Mouse (Mus musculus) embryonic facial prominence, embryonic 15.5 days (tissue): Measurements from ENCODE around the gene Pcnx3. TPM values are rescaled to one million over a fixed set of nuclear protein-coding genes. Genes with fewer than 3 reads are reported as not detected.

Source experiments
- ATAC-seq: fragments of 200-750 bp; cut with Nextera tagmentation; 2 replicates; pipeline ENCODE4 v1.8.0; 2017; ENCODE audit warnings: low read depth, moderate TSS enrichment; ENCODE audit not compliant: insufficient number of reproducible peaks, low FRiP score, low TSS enrichment
- H3K27ac ChIP-seq: fragments of 300-500 bp; sonication (generic); replicated peaks from 2 replicates; pipeline ENCODE4 v1.5.1; 2015; ENCODE audit warnings: mild to moderate bottlenecking, inconsistent platforms
- H3K27me3 ChIP-seq: fragments of 300-500 bp; sonication (generic); 2 replicates; pipeline ENCODE4 v1.6.1; 2015; ENCODE audit warnings: inconsistent platforms
- H3K36me3 ChIP-seq: fragments of 300-500 bp; sonication (generic); 2 replicates; pipeline ENCODE4 v1.6.1; 2015; ENCODE audit warnings: mild to moderate bottlenecking, inconsistent platforms
- H3K4me1 ChIP-seq: fragments of 300-500 bp; sonication (generic); 2 replicates; pipeline ENCODE4 v1.6.1; 2015; ENCODE audit warnings: inconsistent platforms
- H3K4me2 ChIP-seq: fragments of 300-500 bp; sonication (generic); replicated peaks from 2 replicates; pipeline ENCODE4 v1.6.1; 2015; ENCODE audit warnings: mild to moderate bottlenecking, inconsistent platforms
- H3K4me3 ChIP-seq: fragments of 300-500 bp; sonication (generic); replicated peaks from 2 replicates; pipeline ENCODE4 v1.5.1; 2015; ENCODE audit warnings: mild to moderate bottlenecking, inconsistent platforms
- H3K9ac ChIP-seq: fragments of 300-500 bp; sonication (generic); 2 replicates; pipeline ENCODE4 v1.6.1; 2015; ENCODE audit warnings: inconsistent platforms
- H3K9me3 ChIP-seq: fragments of 300-500 bp; sonication (generic); replicated peaks from 2 replicates; pipeline ENCODE4 v1.6.1; 2016; ENCODE audit warnings: inconsistent platforms
- WGBS: fragments of 180-500 bp; shearing (Covaris S2); methylation state at CpG from one replicate; pipeline ENCODE4 v1.1.7; 2015; 5-methylcytosine and 5-hydroxymethylcytosine counted together
- polyA plus RNA-seq: library from polyadenylated mRNA; unstranded; fragments of >200 nt; fragmentation: Nextera tagmentation; extraction: Ambion mirVana; gene quantifications from 2 replicates; pipeline ENCODE4 v1.2.1, GENCODE M21; 2015

The Pcnx3 gene
- polyA plus RNA-seq, 1 experiment from 2014 or later = 24.6 TPM

DNA sequence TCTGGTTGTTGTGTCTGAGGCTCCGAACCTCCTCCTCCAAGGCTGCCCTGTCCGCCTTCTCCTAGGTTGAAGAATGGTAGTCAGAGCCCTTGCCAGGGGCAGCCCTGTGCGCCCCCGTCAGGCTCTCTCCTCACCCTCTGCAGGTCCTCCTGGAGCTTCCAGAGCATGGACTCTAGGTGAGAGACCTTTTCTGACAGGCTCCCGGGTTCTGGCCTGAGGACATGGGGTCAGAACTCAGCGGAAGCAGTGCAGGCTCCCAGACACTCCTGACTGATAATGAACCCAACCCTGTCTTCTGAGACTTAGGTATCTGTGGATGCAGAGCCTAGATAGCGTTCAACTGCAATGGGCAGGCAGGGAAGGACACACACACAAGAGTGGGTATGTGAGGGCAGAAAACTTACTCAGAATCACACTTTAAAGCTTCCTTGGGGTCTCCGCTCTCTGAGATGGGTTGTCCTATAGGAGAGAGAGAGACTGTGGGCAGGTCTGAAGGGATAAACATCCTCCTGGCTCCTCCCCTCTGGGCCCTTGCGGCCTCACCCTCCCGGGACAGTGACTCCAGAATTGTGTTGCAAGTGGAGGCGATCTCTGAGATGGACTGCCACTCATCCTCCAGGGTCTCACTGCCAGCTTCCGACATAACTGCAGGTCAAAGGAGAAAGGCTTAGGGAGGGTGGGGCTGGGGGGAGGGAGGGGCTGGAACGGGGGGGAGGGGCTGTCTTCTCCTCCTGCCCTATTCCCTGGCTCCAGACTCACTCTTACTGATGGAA is 37.0 kb downstream of the Pcnx3 start:
- H3K9me3 ChIP-seq = no peaks in the 10 kb centered on the region
- peaks cover 32% of the 10 kb centered on the region for H3K4me1 ChIP-seq
- ATAC-seq = no peak
- no peak overlapping the region for H3K27ac ChIP-seq
- H3K36me3 ChIP-seq = peaks cover 36% of the 10 kb centered on the region
- 63% methylated on average over 13 of the region's 13 CpGs for WGBS
- no peak overlapping the region for H3K4me2 ChIP-seq
- no peak overlapping the region for H3K4me3 ChIP-seq
- peaks cover 25% of the 10 kb centered on the region for H3K27me3 ChIP-seq
- H3K9ac ChIP-seq = no peak overlapping the region

DNA sequence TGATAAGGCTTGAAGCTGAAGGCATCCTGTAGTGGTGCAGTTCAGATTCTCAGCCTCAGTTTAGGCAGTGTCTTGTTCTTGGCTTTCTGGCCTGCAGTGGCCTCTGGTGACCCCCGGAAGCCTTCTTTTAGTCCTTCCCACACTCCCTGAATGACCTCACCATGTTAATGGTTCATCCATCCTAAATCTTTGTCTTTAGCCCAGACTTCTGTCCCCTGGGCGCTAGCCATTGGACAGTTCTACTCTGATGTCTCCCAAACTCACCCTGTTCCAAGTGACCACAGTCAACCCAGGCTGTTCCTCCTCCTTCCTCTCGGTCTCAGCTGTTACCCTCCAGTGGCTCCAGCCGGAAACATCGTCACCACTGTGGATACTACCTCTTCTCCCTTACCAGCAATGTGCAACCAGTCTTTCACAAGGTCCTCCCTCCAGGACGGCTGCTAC is 39.4 kb downstream of the Pcnx3 start:
- H3K9me3 ChIP-seq = no peaks in the 10 kb centered on the region
- peaks cover 59% of the 10 kb centered on the region for H3K36me3 ChIP-seq
- 61% methylated on average over 6 of the region's 6 CpGs for WGBS
- peaks cover 6% of the 10 kb centered on the region; the same call in 1 of the 2 replicates for H3K27me3 ChIP-seq
- no peak for ATAC-seq
- peak overlapping the region; percentile 79 for H3K27ac ChIP-seq
- 0 out of 2 replicates have a peak overlapping the region, but pooled peaks have one; percentile 1 for H3K9ac ChIP-seq
- H3K4me3 ChIP-seq = peak overlapping the region; percentile 31
- peaks cover 22% of the 10 kb centered on the region for H3K4me1 ChIP-seq
- peak overlapping the region; percentile 58 for H3K4me2 ChIP-seq

DNA sequence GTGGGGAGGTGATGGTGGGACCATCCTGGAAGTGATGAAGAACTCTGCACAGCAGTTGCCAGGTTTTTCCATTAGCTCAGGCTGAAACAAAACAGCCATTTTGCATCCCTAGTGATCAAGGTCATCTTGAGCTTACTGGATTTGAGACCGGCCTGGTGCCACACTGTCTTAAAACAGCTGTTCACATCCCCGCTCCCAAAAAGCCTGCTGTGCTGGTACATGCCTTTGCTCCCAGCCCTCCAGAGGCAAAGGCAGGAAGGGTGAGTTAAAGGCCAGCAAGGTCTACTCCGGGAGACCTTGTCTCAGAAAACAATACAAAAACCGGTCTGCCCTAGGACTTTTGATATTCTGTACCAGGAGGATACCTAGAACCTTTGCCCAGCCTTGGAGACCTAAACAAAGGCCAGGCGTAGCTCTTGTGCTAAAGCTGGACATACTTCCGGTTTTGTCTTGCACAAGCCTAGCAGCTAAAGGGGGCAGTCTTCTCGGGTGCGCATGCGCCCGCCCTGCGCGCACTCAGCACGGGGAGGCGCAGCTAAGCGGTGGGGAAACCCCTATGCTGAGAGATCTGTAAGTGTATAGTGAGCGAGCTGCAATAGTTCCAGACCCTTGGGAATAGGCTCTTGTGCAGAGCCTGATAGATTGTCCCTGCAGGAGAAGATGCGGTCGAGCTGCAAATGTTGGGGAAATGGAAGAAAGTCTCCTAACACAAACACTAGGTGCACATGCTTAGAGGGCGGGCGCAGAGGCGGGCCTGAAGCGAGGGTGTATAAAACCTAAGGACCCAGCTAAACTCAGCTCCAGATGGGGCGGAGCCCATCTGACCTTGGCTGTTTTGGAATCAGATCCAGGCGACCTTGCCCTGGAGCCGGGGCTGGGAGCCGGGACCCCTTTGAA is 40.1 kb downstream of the Pcnx3 start:
- 0 out of 2 replicates have a peak overlapping the region, but pooled peaks have one; percentile 1 for H3K9ac ChIP-seq
- H3K9me3 ChIP-seq = no peaks in the 10 kb centered on the region
- peak; percentile 82 for ATAC-seq
- H3K36me3 ChIP-seq = peaks cover 66% of the 10 kb centered on the region
- H3K27me3 ChIP-seq = 0 out of 2 replicates have a peak, but pooled peaks cover 2% of the 10 kb centered on the region
- H3K4me2 ChIP-seq = peak overlapping the region; percentile 58
- 6% methylated on average over 26 of the region's 26 CpGs for WGBS
- H3K27ac ChIP-seq = peak overlapping the region; percentile 79
- peak overlapping the region; percentile 31 for H3K4me3 ChIP-seq
- peaks cover 16% of the 10 kb centered on the region for H3K4me1 ChIP-seq

DNA sequence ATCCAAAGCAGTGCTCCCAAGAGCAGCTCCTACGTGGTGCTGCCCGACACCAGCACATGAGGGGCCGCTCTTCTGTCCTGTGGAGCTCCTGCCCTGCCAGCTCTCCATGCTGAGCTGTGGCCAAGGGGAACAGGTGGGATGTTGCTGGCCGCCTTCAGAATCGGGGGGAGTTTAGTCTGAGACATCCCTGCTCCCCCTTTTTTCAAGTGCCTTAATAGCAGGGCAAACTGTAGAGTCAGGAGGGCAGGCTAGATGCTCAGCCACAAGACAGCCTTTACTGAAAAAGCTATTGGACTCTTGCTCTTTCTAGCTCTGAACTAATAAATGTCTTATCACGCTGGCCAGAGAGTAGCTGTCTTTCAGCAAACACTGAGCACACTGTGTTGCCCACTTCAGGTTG is 40.9 kb downstream of the Pcnx3 start:
- Histone ChIP-seq H3K9ac (no peak overlapping the region), H3K36me3 (peaks cover 70% of the 10 kb centered on the region), H3K4me2 (no peak overlapping the region), H3K4me3 (no peak overlapping the region), H3K27me3 (0 out of 2 replicates have a peak, but pooled peaks cover 2% of the 10 kb centered on the region), H3K4me1 (peaks cover 16% of the 10 kb centered on the region), H3K27ac (0 out of 2 replicates have a peak overlapping the region, but pooled peaks have one; percentile 79), H3K9me3 (no peaks in the 10 kb centered on the region)
- ATAC-seq = no peak
- 95% methylated on average over 6 of the region's 6 CpGs for WGBS

DNA sequence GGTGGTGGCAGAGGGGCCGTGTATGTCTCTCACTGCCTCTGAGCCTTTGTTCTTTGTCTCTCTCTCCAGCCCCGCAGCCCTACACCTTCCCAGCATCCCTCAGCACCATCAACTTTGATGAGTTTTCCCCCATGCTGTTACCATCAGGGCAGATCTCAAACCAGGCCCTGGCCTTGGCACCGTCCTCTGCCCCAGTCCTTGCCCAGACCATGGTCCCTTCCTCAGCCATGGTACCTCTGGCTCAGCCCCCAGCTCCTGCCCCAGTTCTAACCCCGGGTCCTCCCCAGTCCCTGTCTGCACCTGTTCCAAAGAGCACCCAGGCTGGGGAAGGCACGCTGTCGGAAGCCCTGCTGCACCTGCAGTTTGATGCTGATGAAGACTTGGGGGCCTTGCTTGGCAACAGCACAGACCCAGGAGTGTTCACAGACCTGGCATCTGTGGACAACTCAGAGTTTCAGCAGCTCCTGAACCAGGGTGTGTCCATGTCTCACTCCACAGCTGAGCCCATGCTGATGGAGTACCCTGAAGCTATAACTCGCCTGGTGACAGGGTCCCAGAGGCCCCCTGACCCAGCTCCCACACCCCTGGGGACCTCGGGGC is 41.9 kb downstream of the Pcnx3 start:
- Histone ChIP-seq H3K4me2 (no peak overlapping the region), H3K36me3 (peaks cover 72% of the 10 kb centered on the region), H3K27ac (no peak overlapping the region), H3K4me1 (peaks cover 16% of the 10 kb centered on the region), H3K9ac (no peak overlapping the region), H3K4me3 (no peak overlapping the region), H3K9me3 (no peaks in the 10 kb centered on the region), H3K27me3 (no peaks in the 10 kb centered on the region)
- WGBS = 91% methylated on average over 8 of the region's 8 CpGs
- no peak for ATAC-seq

- no peak overlapping the region for H3K4me2 ChIP-seq
- H3K4me3 ChIP-seq = no peak overlapping the region
- H3K9ac ChIP-seq = no peak overlapping the region
- 92% methylated on average over 9 of the region's 9 CpGs for WGBS
- H3K4me1 ChIP-seq = peaks cover 16% of the 10 kb centered on the region
- H3K27ac ChIP-seq = no peak overlapping the region
- no peaks in the 10 kb centered on the region for H3K9me3 ChIP-seq
- no peaks in the 10 kb centered on the region for H3K27me3 ChIP-seq
- peaks cover 75% of the 10 kb centered on the region for H3K36me3 ChIP-seq
- ATAC-seq = no peak
These were observed 43.4 kb downstream of the Pcnx3 start for GRCm38 (mm10) chr19:5645280-5645679.

DNA sequence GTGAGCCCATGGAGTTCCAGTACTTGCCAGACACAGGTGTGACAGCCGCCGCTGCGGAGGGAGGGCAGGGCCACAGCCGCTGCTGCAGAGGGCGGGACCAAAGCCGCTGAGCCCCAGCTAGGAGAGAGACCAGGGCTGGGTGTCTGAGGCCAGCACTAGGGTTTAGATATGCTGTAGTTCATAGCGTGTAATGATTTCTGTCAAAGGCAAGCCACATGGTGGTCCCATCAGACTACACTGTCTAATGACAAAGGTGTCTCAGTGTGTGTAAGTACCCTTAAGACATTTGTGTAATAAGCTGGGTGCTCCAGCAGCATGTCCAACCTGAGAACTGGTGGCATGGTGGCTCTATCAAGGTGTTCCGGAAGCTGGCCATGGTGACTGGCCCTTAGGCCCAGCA is 47.1 kb downstream of the Pcnx3 start:
- Histone ChIP-seq H3K36me3 (peaks cover 78% of the 10 kb centered on the region), H3K9ac (no peak overlapping the region), H3K27me3 (no peaks in the 10 kb centered on the region), H3K4me2 (no peak overlapping the region), H3K4me3 (no peak overlapping the region), H3K9me3 (no peaks in the 10 kb centered on the region), H3K27ac (no peak overlapping the region), H3K4me1 (peaks cover 15% of the 10 kb centered on the region)
- WGBS = 90% methylated on average over 8 of the region's 8 CpGs
- no peak for ATAC-seq

DNA sequence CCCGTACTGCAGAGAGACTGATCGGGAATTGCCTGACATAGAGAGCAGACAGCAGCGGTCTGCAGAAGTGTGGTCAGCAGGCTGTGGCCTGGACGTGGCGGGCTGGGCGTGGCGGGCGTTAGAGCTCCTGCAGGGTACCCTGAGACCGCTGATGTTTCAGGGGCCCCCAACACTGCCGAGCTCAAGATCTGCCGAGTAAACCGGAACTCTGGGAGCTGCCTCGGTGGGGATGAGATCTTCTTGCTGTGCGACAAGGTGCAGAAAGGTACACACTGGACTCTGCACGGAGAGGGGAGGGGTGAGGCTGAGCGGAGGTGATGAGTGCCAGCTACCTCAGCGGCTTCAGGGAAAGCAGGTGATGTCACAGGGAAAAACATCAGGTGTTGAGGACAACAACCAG is 47.7 kb downstream of the Pcnx3 start:
- Histone ChIP-seq H3K4me1 (peaks cover 19% of the 10 kb centered on the region), H3K4me3 (no peak overlapping the region), H3K27me3 (no peaks in the 10 kb centered on the region), H3K27ac (no peak overlapping the region), H3K9me3 (no peaks in the 10 kb centered on the region), H3K36me3 (peaks cover 72% of the 10 kb centered on the region), H3K4me2 (no peak overlapping the region), H3K9ac (no peak overlapping the region)
- WGBS = 92% methylated on average over 17 of the region's 17 CpGs
- ATAC-seq = no peak

GRCm38 (mm10) chr19:5640339-5640738 is 48.4 kb downstream of the Pcnx3 start:
- Histone ChIP-seq H3K4me1 (peaks cover 19% of the 10 kb centered on the region), H3K27ac (no peak overlapping the region), H3K9ac (no peak overlapping the region), H3K9me3 (no peaks in the 10 kb centered on the region), H3K27me3 (no peaks in the 10 kb centered on the region), H3K36me3 (peaks cover 65% of the 10 kb centered on the region), H3K4me3 (no peak overlapping the region), H3K4me2 (no peak overlapping the region)
- WGBS = 79% methylated on average over 9 of the region's 9 CpGs
- no peak for ATAC-seq

DNA sequence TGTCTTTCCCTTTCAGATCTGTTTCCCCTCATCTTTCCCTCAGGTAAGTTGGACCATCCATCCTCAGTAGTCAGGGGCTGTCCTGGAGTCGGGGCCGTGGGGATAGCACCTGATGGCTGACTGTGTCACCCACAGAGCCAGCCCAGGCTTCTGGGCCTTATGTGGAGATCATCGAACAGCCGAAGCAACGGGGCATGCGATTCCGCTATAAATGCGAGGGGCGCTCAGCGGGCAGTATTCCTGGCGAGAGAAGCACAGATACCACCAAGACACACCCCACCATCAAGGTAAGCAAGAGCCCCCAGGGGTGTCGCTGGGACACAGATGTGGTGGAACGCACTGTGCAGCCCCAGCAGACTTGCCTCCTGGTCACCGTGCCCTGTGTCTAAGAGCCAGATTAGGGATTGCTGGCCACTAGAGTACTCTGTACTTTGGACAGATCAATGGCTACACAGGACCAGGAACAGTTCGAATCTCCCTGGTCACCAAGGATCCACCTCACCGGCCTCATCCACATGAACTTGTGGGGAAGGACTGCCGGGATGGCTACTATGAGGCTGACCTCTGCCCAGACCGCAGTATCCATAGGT is 50.2 kb downstream of the Pcnx3 start:
- 89% methylated on average over 18 of the region's 18 CpGs for WGBS
- Histone ChIP-seq H3K4me3 (peak overlapping the region; percentile 60), H3K4me1 (peaks cover 19% of the 10 kb centered on the region), H3K27ac (peak overlapping the region; percentile 84; the same call in 1 of the 2 replicates), H3K4me2 (peak overlapping the region; percentile 74), H3K9me3 (no peaks in the 10 kb centered on the region), H3K27me3 (no peaks in the 10 kb centered on the region), H3K36me3 (peaks cover 47% of the 10 kb centered on the region), H3K9ac (peak overlapping the region; percentile 64)
- ATAC-seq = no peak
